Comparison of ENCODE assay signal across 13 mouse cellular contexts in the genomic region with DNA sequence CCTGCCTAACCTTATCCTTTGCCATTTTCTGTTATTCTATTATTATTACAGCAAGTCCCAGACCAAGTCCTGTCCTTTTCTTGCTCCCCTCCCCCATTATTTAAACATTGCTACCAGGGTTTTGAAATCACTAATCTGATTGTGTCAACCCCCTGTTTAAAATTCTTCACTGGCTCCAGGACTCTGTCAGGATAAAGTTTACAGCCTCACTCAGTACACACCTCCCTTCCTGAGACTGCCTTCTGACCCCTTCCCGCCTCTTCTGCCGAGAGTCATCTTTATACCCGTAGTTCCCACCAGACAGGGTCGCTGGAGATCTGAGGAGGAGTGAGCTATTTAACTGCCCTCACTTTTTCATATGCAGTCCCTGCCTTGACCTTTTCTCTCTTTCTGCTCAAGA.
DNase-seq lines count a peak whose midpoint lies in the region; ATAC-seq and TF ChIP-seq lines count a peak whose summit lies in the region.
"Had no signal": no experiment of that assay in that cellular context is flagged by ENCODE, and none has a peak within 500 bp of the region (broad histone marks: within the 10 kb centered on the region; RNA-seq: fewer than 3 reads in every experiment).

No protein-coding gene starts in this region.

- no peaks in the 10 kb centered on the region for H3K9me3 ChIP-seq in kidney, embryonic 14.5 days (ENCODE audit: control insufficient read depth, low read length)
- no peaks in the 10 kb centered on the region for H3K9me3 ChIP-seq in lung, embryonic 15.5 days
- H3K9me3 ChIP-seq in kidney, postnatal 0 days (replicated peaks; ENCODE audit: low read length) = no peaks in the 10 kb centered on the region
- no peaks in the 10 kb centered on the region for H3K9me3 ChIP-seq in liver, postnatal 0 days (ENCODE audit: low read length)
- H3K9me3 ChIP-seq: embryonic facial prominence, embryonic 13.5 days had no signal

- no peak for DNase-seq in kidney, adult 11 months
- no peak for DNase-seq in lung, postnatal 25 days (ENCODE audit: low spot score)
- DNase-seq in kidney, postnatal 0 days (ENCODE audit: low spot score) = peak; percentile 40
- DNase-seq in liver, postnatal 0 days = no peak
- no peak for DNase-seq in left cerebral cortex, postnatal 36 days (ENCODE audit: low spot score in 2 of 2)
- DNase-seq: adrenal gland, adult 2 months; cerebellum, adult 8-10 months; gastrocnemius, postnatal 25 days; right cerebral cortex, postnatal 25 days had no signal

- ATAC-seq in kidney, embryonic 14.5 days (ENCODE audit: low FRiP score, low TSS enrichment) = peak; percentile 68; the same call in 1 of the 2 replicates
- peak; percentile 57; the same call in 1 of the 2 replicates for ATAC-seq in lung, embryonic 15.5 days (ENCODE audit: borderline replicate concordance, extremely low read depth, low FRiP score, low TSS enrichment)
- ATAC-seq in kidney, postnatal 0 days (replicated peaks; ENCODE audit: low FRiP score, low read depth) = no peak
- ATAC-seq in liver, postnatal 0 days = peak; percentile 72; the same call in 1 of the 2 replicates

- H3K4me3 ChIP-seq in kidney, embryonic 14.5 days (ENCODE audit: low read length) = no peak overlapping the region
- no peak overlapping the region for H3K4me3 ChIP-seq in lung, embryonic 15.5 days
- H3K4me3 ChIP-seq in kidney, postnatal 0 days (replicated peaks; ENCODE audit: low read depth, low read length) = no peak overlapping the region
- no peak overlapping the region for H3K4me3 ChIP-seq in liver, postnatal 0 days (ENCODE audit: low read depth, low read length)
- H3K4me3 ChIP-seq: embryonic facial prominence, embryonic 13.5 days had no signal

- WGBS in kidney, embryonic 14.5 days = 9% methylated on average over 4 of the region's 4 CpGs
- WGBS in lung, embryonic 15.5 days = 23% methylated on average over 4 of the region's 4 CpGs
- WGBS in kidney, postnatal 0 days = 14% methylated on average over 4 of the region's 4 CpGs
- whole genome bisulfite sequencing in liver, postnatal 0 days (ENCODE audit: insufficient replicate concordance) = 38% methylated on average over 4 of the region's 4 CpGs

- no peaks in the 10 kb centered on the region for H3K36me3 ChIP-seq in kidney, embryonic 14.5 days (ENCODE audit: control insufficient read depth, insufficient read depth, low read length)
- no peaks in the 10 kb centered on the region for H3K36me3 ChIP-seq in lung, embryonic 15.5 days
- no peaks in the 10 kb centered on the region for H3K36me3 ChIP-seq in kidney, postnatal 0 days (ENCODE audit: insufficient read depth, low read length)
- H3K36me3 ChIP-seq in liver, postnatal 0 days (replicated peaks; ENCODE audit: insufficient read depth, low read length) = no peaks in the 10 kb centered on the region
- H3K36me3 ChIP-seq: embryonic facial prominence, embryonic 13.5 days had no signal

- H3K4me1 ChIP-seq in kidney, embryonic 14.5 days (ENCODE audit: control insufficient read depth, insufficient read depth, low read length) = peaks cover 12% of the 10 kb centered on the region
- peaks cover 38% of the 10 kb centered on the region for H3K4me1 ChIP-seq in lung, embryonic 15.5 days
- no peaks in the 10 kb centered on the region for H3K4me1 ChIP-seq in kidney, postnatal 0 days (replicated peaks; ENCODE audit: insufficient read depth, low read length)
- H3K4me1 ChIP-seq in liver, postnatal 0 days (ENCODE audit: insufficient read depth) = peaks cover 6% of the 10 kb centered on the region; the same call in 1 of the 2 replicates

- TF ChIP-seq EP300 in liver, postnatal 0 days (IDR thresholded peaks at IDR 0.05; ENCODE audit: low read depth) = no peak

- intact Hi-C loops in left cerebral cortex, postnatal 36 days (cut with DNase I) = no loop called here

- H3K9ac ChIP-seq in kidney, embryonic 14.5 days (ENCODE audit: low read depth, low read length) = no peak overlapping the region
- no peak overlapping the region for H3K9ac ChIP-seq in lung, embryonic 15.5 days
- H3K9ac ChIP-seq in kidney, postnatal 0 days (ENCODE audit: low read depth, low read length) = no peak overlapping the region
- no peak overlapping the region for H3K9ac ChIP-seq in liver, postnatal 0 days (replicated peaks)
- H3K9ac ChIP-seq: embryonic facial prominence, embryonic 13.5 days; liver, embryonic 14.5 days had no signal

- no peak overlapping the region for H3K4me2 ChIP-seq in kidney, embryonic 14.5 days (replicated peaks; ENCODE audit: low read depth, low read length)
- no peak overlapping the region for H3K4me2 ChIP-seq in lung, embryonic 15.5 days
- no peak overlapping the region for H3K4me2 ChIP-seq in kidney, postnatal 0 days (ENCODE audit: low read length)
- H3K4me2 ChIP-seq in liver, postnatal 0 days (ENCODE audit: low read depth, low read length) = peak overlapping the region; percentile 35; the same call in 1 of the 2 replicates
- H3K4me2 ChIP-seq: embryonic facial prominence, embryonic 13.5 days had no signal

- TF ChIP-seq CTCF in kidney, postnatal 0 days (IDR thresholded peaks at IDR 0.05; ENCODE audit: low read depth) = no peak
- no peak for TF ChIP-seq CTCF in liver, postnatal 0 days (IDR thresholded peaks at IDR 0.05; ENCODE audit: low read depth)

- no peak overlapping the region for H3K27ac ChIP-seq in kidney, embryonic 14.5 days (ENCODE audit: low read depth, low read length)
- H3K27ac ChIP-seq in lung, embryonic 15.5 days = peak overlapping the region; percentile 45; the same call in 1 of the 2 replicates
- H3K27ac ChIP-seq in kidney, postnatal 0 days = no peak overlapping the region
- H3K27ac ChIP-seq in liver, postnatal 0 days (ENCODE audit: low read depth) = peak overlapping the region; percentile 39; the same call in 1 of the 2 replicates
- H3K27ac ChIP-seq: embryonic facial prominence, embryonic 13.5 days; liver, embryonic 14.5 days had no signal

- no peaks in the 10 kb centered on the region for H3K27me3 ChIP-seq in kidney, embryonic 14.5 days (ENCODE audit: control insufficient read depth, insufficient read depth, low read length)
- no peaks in the 10 kb centered on the region for H3K27me3 ChIP-seq in lung, embryonic 15.5 days
- no peaks in the 10 kb centered on the region for H3K27me3 ChIP-seq in kidney, postnatal 0 days (ENCODE audit: insufficient read depth, low read length)
- no peaks in the 10 kb centered on the region for H3K27me3 ChIP-seq in liver, postnatal 0 days (ENCODE audit: insufficient read depth, low read length)
- H3K27me3 ChIP-seq: embryonic facial prominence, embryonic 13.5 days had no signal

Comparison
In these comparisons a context has a peak if more than half of its experiments do, and no peak if none do; other contexts are left out.
1. H3K27ac ChIP-seq: peak in lung, embryonic 15.5 days (single experiment) and liver, postnatal 0 days (single experiment); none in kidney, embryonic 14.5 days (single experiment) and kidney, postnatal 0 days (single experiment).